Mouse (Mus musculus) kidney, embryonic 14.5 days (tissue): ENCODE data around the gene Sap18b. TPM values are rescaled to one million over a fixed set of nuclear protein-coding genes. Genes with fewer than 3 reads are reported as not detected.

Experiments
- polyA plus RNA-seq: library from polyadenylated mRNA; unstranded; fragments of >200 nt; fragmentation: Nextera tagmentation; extraction: Ambion mirVana; gene quantifications from 2 replicates; pipeline ENCODE4 v1.2.1, GENCODE M21; 2014

Gene Sap18b
- polyA plus RNA-seq, 1 experiment from 2014 or later: 359 TPM

Other genes starting within 250 kb of the Sap18b start
- not detected in 2 replicates for gene Prss54, start 249.0 kb upstream of the Sap18b start, polyA plus RNA-seq
- 17.3 and 27.0 TPM in 2 replicates for gene Gins3, start 191.9 kb upstream of the Sap18b start, polyA plus RNA-seq
- 6.7 and 11.4 TPM in 2 replicates for gene Ndrg4, start 148.4 kb upstream of the Sap18b start, polyA plus RNA-seq
- 21.6 and 25.1 TPM in 2 replicates for gene Setd6, start 109.5 kb upstream of the Sap18b start, polyA plus RNA-seq
- gene Cnot1, start 17.9 kb upstream of the Sap18b start, polyA plus RNA-seq: 75.4 and 128 TPM in 2 replicates
- 12.5 and 14.6 TPM in 2 replicates for gene Slc38a7, start 28.2 kb downstream of the Sap18b start, polyA plus RNA-seq
- gene Got2, start 63.2 kb downstream of the Sap18b start, polyA plus RNA-seq: 95.2 and 173 TPM in 2 replicates